Mouse (Mus musculus): Measurements from ENCODE around the gene Rhbdf2.

DNA sequence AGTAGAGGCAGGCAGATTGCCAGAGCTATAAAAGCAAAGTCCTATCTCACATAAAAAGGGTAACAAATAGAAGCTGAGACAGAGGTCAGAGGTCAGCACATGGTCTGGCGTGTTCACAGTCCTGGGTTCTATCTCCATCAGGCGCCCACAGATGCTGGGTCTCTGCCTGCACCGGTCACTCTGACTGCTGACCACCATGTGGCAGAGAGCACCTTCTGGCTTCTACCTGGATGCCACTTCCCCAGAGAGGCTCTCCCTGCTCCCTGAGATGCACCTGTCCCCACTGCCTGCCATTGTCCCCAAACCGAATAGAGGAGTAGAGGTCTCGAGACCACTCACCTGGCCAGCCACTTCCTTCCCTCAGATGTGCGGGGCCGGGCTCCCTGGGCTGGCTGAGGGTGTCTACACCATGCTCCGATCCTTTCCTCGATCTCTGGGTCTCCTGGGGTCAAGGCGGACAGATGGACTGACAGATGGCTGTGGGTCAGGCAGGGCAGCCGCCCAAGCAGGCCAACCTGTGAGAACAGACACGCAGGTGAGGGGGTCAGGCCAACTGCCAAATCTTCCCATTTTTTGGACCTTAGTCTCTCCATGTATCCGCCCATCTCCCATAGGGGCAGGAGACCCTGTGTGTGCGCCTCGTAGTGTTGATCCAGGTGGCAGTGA, 16.7 kb downstream of the Rhbdf2 start:
- TF ChIP-seq POLR2A (IDR thresholded peaks at IDR 0.05; ENCODE audit: insufficient read depth, low read depth, low read length), result no peak
- no peak for TF ChIP-seq CTCF (IDR thresholded peaks at IDR 0.05; ENCODE audit: insufficient read depth, low read depth, low read length)

Measured in olfactory bulb, adult 2 months (tissue).